Mouse (Mus musculus) NIH3T3 (cell line): ENCODE data around the gene Plekhg2.
A peak's percentile ranks its signal among the peaks of the same experiment; 100 is the strongest.

Source experiments
- DNase-seq: peaks from one replicate; pipeline ENCODE4 v3.0.0-alpha.2; 2012; ENCODE audit warnings: low read depth

Plekhg2 gene

GRCm38 (mm10) chr7:28335471-28335870 lies 36.9 kb downstream of the Plekhg2 start:
- DNase-seq: no peak

GRCm38 (mm10) chr7:28334534-28334933 lies 37.9 kb downstream of the Plekhg2 start:
- peak; percentile 77 for DNase-seq

GRCm38 (mm10) chr7:28328260-28328659 lies 44.1 kb downstream of the Plekhg2 start:
- DNase-seq: no peak

DNA sequence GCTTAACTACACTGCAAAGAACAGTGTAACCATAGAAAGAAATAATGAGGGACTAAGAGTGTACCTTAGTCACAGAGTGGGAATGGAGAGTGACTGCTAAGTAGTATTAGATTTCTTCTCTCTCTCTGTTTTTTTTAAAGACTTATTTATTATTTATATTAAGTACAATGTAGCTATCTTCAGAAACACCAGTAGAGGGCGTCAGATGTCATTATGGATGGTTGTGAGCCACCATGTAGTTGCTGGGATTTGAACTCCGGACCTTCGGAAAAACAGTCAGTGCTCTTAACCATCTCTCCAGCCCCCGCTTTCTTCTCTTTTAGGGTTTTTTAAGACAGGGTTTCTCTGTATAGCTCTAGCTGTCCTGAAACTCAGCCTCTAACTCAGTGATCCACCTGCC lies 45.9 kb downstream of the Plekhg2 start:
- DNase-seq: peak; percentile 29

- no peak for DNase-seq
These were observed 47.1 kb downstream of the Plekhg2 start for GRCm38 (mm10) chr7:28325293-28325692.

- DNase-seq: no peak
These were observed 50.3 kb downstream of the Plekhg2 start for GRCm38 (mm10) chr7:28321974-28322720.

- DNase-seq: no peak
These were observed 53.7 kb downstream of the Plekhg2 start for GRCm38 (mm10) chr7:28318714-28319113.

DNA sequence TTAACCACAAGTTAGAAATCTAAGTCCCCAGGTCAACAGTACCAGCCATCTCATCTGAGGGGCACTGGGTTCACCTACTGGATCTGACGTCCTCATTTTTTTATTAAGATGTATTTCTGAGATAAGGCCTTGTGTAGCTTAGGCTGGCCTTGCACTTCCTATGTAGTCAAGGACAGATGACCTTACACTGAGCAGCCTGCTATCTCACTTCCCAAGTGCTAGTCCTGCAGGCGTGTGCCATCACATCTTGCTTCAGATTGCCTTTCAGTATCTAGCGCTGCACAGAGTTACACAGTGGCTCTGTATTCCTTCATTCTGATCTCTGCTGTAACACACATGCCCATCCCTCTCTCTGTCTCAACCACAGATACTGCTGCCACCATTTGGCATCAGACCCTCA lies 54.4 kb downstream of the Plekhg2 start:
- DNase-seq: no peak

DNA sequence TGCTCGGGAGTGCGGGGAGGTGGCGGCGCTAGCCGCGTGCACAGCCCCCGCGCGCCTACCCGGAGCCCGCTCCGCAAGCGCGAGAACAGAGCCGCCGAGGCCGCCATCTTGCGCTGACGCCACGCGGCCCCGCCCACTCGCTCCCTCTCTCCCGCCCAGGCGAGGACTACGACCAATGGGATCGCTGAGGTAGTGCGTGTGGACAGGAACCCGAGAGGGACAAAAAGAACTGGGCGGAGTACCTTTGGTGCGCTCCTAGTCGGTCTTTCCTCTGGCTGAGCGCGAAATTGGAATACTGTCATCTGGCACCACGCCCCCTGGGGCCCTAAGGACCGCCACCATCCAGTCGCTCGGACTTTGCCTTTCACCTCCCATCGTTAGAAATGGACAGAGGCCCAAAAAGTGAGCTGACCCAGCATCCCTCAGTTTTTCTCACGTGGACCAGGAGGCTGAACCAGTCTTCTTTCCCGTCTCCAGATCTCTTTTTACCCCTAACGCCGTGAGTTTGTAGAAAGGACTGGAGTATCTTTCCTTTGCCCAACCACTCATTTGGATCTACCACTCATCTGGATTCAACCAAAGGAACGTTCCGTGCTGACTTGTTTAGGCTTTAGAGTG lies 60.4 kb downstream of the Plekhg2 start, which contains the start of gene Timm50:
Gene Timm50, minus strand, starts transcription at position 147 of the 618 bp plus-strand sequence.
- peak; percentile 97 for DNase-seq

GRCm38 (mm10) chr7:28311151-28311925 lies 61.1 kb downstream of the Plekhg2 start:
- DNase-seq: peak; percentile 22

GRCm38 (mm10) chr7:28309737-28310136 lies 62.7 kb downstream of the Plekhg2 start:
- DNase-seq: no peak
